Mouse (Mus musculus): ENCODE measurements around the gene Gpr179.

- TF ChIP-seq CTCF (conservative IDR thresholded peaks at IDR 0.05; ENCODE audit: insufficient read depth, insufficient read length, low read depth, low read length) = no peak
- TF ChIP-seq POLR2A (IDR thresholded peaks at IDR 0.05; ENCODE audit: low read depth, low read length) = no peak
These were observed 31.9 kb upstream of the Gpr179 start for GRCm38 (mm10) chr11:97383764-97384163.

Measured in kidney, adult 2 months (tissue).